Mouse (Mus musculus): Measurements from ENCODE around the gene Gm8439.

The Gm8439 gene

DNA sequence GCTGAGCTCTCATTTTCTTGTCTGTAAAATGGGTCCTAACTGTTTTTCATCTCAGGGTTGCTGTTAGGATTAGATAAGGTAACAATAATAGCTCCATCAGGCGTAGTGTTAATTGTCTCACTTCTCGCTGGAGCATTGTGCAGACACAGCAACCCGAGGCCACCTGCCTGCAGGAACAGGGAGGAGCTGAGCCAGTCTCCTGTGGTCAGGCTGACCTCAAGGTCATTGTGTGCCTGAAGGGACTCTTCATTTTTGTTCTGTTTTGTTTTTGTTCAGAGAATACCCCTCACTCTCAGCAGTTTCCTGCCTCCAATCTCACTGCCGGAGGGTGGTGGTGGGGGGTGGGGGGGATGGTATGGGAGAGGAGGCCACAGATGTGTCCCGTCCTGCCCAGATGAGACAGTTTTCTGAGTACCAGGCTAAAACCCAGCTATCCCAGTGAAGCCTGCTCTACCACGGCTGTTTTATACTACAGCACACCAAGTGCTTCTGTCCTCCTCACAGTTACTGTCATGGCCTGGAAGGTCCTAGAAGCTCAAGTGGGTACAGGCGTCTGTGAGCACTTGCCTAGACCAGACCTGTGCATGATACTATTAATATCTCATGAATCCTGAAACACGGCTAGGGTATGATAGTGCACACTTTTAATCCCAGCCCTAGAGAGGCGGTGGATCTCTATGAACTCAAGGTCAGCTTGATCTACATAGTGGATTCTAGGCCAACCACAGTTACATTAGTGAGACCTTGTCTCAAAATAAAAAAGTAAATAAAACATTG, 23.9 kb downstream of the Gm8439 start:
- DNase-seq (ENCODE audit: low spot score), result peak; percentile 37

DNA sequence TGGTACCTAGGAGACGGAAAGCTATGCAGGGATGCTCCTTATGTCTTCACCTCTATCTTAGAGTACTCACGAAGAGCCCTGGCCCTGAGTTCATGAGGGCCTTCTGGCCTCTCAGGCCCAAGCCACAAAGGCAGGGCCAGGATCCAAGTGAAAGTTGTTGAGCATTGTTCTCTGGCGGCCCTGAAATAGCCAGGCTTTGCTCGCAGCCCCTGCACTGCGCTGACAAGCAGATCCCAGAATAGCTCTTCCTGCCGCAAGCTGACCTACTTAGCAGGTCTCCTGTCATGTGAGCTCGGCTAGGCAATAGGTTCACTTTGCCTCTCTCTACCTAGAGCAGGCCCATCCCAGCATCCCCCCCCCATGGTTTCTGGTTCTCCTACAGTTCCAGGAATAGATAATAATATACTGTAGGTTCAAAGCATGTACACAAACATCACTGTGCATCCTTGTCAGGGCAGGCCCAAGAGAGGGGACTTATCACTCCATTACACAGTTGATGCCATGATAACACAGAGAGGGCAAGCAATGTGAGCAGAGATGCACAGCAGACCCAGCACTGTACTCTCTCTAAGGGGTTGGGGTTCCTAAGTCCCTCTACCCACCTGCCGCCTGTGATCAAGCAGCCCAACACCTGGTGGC, 25.3 kb downstream of the Gm8439 start:
- DNase-seq (ENCODE audit: low spot score), result peak; percentile 48

GRCm38 (mm10) chr4:120614644-120615043, 26.1 kb downstream of the Gm8439 start:
- no peak for DNase-seq (ENCODE audit: low spot score)

DNA sequence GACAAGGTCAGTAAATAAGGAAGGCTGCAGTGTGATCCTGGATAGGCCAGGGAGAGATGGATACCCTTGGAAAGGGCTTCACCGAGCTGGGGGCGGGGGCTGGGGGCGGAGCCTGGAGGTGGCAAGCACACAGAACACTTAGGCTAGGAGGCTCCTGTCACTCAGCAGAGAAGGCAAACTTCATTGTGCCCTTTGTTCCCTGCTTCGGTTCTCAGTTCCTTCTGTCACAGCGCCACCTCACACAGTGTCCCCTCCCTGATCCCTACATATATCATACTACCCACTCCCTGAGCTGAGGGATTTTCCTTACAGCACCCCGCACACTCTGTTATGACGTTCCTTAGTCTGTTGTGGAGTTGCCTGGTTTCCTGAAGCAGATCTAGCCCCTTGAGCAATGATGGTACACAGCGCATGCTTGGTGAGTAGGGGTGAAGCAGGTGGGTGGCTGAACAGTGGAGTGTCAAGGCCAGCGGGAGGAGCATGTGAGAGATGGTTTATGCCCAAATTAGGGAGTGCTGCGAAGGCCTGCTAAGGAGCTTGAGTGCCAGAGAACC, 27.1 kb downstream of the Gm8439 start:
- DNase-seq (ENCODE audit: low spot score), result peak; percentile 58

DNA sequence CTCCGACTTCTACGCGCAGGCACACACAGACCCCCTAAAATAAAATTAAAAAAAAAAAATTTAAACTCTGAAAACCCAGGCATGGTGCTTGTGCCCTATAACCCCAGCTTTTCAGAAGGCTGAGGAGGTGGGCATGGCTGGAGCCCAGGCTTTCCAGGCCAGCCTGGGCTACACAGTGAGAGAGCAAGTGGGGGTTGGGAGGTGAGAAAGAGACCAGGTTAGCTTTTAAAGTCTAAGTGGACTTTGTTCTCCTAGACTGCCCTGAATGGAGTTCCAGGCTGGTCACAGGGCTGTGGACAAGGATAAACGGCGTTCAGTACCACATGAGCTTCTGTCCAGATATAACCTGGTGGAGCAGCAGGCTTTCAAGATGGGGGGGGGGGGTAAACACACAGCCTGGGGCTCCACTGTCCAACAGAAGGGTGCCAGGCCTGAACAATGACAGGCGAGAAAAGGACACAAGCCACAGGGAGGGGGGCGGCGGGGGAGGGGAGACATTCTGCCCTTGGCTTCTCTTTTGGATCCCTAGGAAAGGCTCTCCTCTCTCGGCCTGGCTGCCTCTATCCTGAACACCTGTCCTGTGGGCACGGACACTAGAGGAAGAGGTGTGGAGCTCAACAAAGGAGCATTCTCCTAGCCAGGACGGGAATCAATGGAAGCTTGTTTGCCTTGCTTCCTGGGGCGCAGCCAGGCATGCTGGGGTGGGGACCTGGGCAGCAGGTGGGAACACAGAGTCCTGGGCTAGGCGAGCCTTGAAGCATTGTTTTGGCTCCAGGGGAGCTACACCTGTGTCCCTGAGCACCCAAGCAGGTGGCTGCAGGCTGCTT, 27.9 kb downstream of the Gm8439 start:
- peak; percentile 11 for DNase-seq (ENCODE audit: low spot score)

DNA sequence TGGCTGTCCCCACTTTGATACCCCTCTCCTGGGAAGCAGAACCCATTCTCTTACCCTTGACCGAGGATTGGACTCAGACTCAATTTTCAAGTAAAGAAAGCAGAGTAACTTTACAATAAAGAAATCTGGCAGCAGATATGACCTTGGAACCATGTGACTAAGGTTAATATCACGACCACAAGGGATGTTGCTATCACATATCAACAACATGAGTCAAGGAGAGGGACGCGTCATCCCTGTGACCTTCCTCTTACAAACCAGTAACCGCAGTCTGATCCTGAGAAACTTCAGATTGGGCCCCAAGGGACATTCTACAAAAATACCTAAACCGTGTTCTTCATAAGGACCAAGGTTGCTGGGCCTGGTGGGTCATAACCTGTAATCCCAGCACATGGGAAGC, 39.2 kb downstream of the Gm8439 start:
- DNase-seq (ENCODE audit: low spot score), result no peak

DNA sequence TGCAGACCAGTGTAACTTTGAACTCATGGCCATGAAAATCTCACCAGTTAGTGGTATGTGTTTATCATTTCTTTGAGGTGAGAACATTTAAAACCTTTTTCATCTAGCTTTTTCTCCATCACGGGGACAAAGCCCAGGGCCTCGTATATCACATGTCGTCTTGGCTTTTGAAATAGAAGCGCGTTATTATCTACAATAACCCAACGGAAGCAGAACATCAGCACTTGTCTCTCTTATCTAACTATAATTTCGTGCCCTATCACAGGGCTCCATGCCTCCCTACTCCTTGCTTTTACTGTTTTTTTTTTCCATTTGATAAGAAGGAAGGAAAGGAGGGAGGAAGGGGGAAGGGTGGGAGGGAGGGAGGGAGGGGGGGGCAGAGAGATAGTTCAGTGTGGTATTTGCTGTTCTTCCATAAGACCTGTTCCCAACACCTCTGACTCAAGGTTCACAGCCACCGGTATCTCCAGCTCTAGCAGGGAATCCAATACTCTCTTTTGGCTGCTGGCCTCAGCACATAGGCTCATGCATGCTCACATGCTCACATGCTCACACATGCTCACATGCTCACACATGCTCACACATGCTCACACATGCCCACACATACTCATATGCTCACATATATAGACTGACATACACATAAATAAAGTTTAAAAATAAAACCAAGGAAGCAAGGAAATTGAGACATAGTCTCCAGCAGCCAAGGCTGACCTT, 41.8 kb downstream of the Gm8439 start:
- no peak for DNase-seq (ENCODE audit: low spot score)

DNA sequence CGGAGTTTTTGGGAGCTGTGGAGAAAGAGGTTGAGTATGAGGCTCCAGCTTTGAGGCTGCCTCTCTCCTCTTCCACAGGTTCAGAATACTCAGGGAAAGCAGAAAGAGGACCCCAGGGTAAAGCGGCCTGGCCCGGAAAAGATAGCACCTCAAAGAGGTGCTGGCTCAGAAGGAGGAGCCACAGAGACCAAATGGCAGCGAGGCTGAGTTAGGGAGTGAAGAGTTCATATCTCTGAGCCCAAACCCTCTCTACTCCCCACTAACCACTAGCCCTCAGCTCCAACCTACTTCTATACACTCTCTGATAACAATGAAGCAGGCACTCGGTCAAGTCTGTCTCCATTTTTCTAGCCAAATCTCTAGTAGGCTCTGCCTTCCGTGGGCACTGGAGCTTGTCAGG, 43.3 kb downstream of the Gm8439 start:
- DNase-seq (ENCODE audit: low spot score), result no peak

DNA sequence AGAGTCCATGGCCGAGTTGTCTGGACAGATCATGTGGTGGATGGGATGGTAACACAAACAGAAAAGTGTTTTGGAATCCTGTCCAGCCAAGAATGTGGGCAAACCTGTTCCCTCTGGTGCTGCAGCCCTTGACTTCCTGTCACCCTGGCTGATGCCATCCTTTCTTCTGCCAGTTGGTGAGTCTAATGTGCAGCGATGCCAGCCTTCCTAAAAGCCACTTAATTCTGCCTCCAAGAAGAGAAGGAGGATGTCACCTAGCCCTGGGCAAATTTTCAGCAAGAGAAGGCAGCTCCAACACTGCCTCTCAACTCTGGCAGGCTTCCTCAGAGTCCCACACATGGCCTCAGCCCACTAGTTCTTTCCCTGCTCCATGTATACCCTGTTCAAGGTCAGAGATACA, 46.8 kb downstream of the Gm8439 start:
- no peak for DNase-seq (ENCODE audit: low spot score)

GRCm38 (mm10) chr4:120641946-120642345, 53.4 kb downstream of the Gm8439 start:
- DNase-seq (ENCODE audit: low spot score), result no peak

GRCm38 (mm10) chr4:120643899-120644298, 55.4 kb downstream of the Gm8439 start:
- DNase-seq (ENCODE audit: low spot score), result no peak

- peak; percentile 70 for DNase-seq (ENCODE audit: low spot score)
These were observed 61.0 kb downstream of the Gm8439 start for GRCm38 (mm10) chr4:120649369-120650207.

GRCm38 (mm10) chr4:120650208-120650592, 61.7 kb downstream of the Gm8439 start:
- no peak for DNase-seq (ENCODE audit: low spot score)

DNA sequence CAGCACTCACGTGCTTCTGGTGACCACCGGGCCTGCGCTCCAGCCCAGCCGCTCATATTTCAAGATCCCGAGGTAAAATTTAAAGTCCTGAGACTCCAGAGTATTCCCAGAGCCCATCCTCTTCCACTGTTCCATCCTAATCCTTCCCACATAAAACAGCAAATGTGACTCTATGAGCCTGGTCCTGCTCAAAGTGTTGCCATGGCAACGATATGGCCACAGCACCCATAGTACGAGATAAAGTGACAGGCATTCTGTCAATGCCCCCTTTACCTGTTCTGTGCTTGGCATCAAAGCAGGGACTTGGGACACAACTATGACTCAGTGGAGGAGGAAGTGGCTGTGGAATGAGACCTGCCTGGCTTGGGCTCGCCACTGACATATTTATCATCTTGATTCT, 67.4 kb downstream of the Gm8439 start:
- no peak for DNase-seq (ENCODE audit: low spot score)

Data from retina, embryonic 14.5 days (tissue).